Mouse (Mus musculus) hindbrain, embryonic 14.5 days (tissue): Measurements from ENCODE around the gene Olfr313. TPM values are rescaled to one million over a fixed set of nuclear protein-coding genes. Genes with fewer than 3 reads are reported as not detected.
A peak's percentile ranks its signal among the peaks of the same experiment; 100 is the strongest.
"Not testable (repeated sequence)": the region's sequence is repeated elsewhere in the genome, so short reads cannot be mapped to it uniquely, and the experiment has no call there.

Experiments used
- ATAC-seq: fragments of 200-750 bp; cut with Nextera tagmentation; 2 replicates; pipeline ENCODE4 v1.8.0; 2017; ENCODE audit warnings: moderate number of reproducible peaks, mild to moderate bottlenecking, moderate TSS enrichment, moderate library complexity; ENCODE audit not compliant: low FRiP score
- DNase-seq: peaks from one replicate; pipeline ENCODE4 v3.0.0-alpha.2; 2015; ENCODE audit warnings: low spot score
- H3K27ac ChIP-seq: fragments of 300-500 bp; sonication (generic); 2 replicates; pipeline ENCODE4 v1.5.1; 2014; ENCODE audit warnings: mild to moderate bottlenecking, moderate library complexity
- H3K27me3 ChIP-seq: fragments of 300-500 bp; sonication (generic); 2 replicates; pipeline ENCODE4 v1.6.1; 2014; ENCODE audit warnings: mild to moderate bottlenecking, low read length, mixed read lengths; ENCODE audit not compliant: control insufficient read depth, insufficient read depth
- H3K36me3 ChIP-seq: fragments of 300-500 bp; sonication (generic); replicated peaks from 2 replicates; pipeline ENCODE4 v1.6.1; 2014; ENCODE audit not compliant: control insufficient read depth, insufficient read depth
- H3K4me1 ChIP-seq: fragments of 300-500 bp; sonication (generic); replicated peaks from 2 replicates; pipeline ENCODE4 v1.6.1; 2014; ENCODE audit warnings: antibody characterized with exemption, low read length, mixed read lengths; ENCODE audit not compliant: control insufficient read depth, insufficient read depth
- H3K4me2 ChIP-seq: fragments of 300-500 bp; sonication (generic); replicated peaks from 2 replicates; pipeline ENCODE4 v1.6.1; 2014; ENCODE audit warnings: mild to moderate bottlenecking, moderate library complexity
- H3K4me3 ChIP-seq: fragments of 300-500 bp; sonication (generic); replicated peaks from 2 replicates; pipeline ENCODE4 v1.5.1; 2014; ENCODE audit warnings: mild to moderate bottlenecking, low read length
- H3K9ac ChIP-seq: fragments of 300-500 bp; sonication (generic); 2 replicates; pipeline ENCODE4 v1.6.1; 2014
- H3K9me3 ChIP-seq: fragments of 300-500 bp; sonication (generic); 2 replicates; pipeline ENCODE4 v1.6.1; 2016; ENCODE audit warnings: low read length; ENCODE audit not compliant: control insufficient read depth
- WGBS: fragments of 180-500 bp; shearing (Covaris S2); extraction: QIAGEN DNeasy Blood & Tissue Kit; methylation state at CpG from one replicate; pipeline ENCODE4 v1.1.7; 2014; 5-methylcytosine and 5-hydroxymethylcytosine counted together
- polyA plus RNA-seq: library from polyadenylated mRNA; unstranded; fragments of >200 nt; fragmentation: Nextera tagmentation; extraction: Ambion mirVana; gene quantifications from 2 replicates; pipeline ENCODE4 v1.2.1, GENCODE M21; 2014

The Olfr313 gene
- not detected in 2 replicates for polyA plus RNA-seq

DNA sequence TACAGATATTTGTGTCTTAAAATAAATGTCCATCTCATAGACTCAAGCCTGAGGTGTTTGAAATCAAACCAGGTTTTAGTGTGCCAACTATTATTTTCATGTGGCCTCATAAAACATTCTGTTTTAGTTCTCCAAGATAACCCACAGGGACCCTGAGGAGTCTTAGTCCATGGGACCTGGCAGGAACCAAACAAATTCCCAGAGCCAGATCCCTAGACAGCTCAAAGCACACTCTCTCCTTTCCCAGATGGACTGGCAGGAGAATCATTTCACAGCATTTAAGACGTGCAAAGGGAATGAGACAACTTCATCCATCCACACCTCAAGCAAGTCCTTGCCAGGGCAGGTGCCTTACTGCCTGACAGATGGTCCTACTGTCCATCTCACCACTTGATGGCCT, at the start of gene Olfr313:
TSS of gene Olfr313 (plus strand) at position 301 of the 400 bp plus-strand sequence.
- not testable (repeated sequence) for H3K4me3 ChIP-seq, ATAC-seq, H3K4me2 ChIP-seq, H3K36me3 ChIP-seq, H3K9me3 ChIP-seq, H3K27ac ChIP-seq, H3K27me3 ChIP-seq, H3K9ac ChIP-seq, DNase-seq, H3K4me1 ChIP-seq
- WGBS: 54% methylated on average over 1 of the region's 1 CpGs

DNA sequence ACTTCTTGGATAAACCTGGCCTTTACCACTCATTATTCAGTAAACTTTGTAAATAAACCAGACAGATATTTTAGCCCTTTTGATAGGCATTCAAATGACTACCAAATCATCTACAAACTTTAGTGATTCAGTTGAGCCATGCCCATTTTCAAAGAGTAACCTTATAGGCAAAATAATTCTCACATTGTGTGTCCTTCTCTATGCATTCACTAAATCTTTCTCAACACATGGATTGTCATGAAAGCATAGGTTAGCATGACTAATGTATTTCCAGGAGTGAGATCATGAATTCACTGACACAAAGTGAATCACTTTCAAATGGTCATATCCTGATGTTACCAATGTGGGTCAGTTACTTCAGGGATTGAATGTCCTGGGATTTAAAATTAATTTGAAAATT, 41.9 kb upstream of the Olfr313 start, which contains the start of gene Olfr315:
TSS of gene Olfr315 (plus strand) at position 301 of the 400 bp plus-strand sequence.
- no peak for ATAC-seq

DNA sequence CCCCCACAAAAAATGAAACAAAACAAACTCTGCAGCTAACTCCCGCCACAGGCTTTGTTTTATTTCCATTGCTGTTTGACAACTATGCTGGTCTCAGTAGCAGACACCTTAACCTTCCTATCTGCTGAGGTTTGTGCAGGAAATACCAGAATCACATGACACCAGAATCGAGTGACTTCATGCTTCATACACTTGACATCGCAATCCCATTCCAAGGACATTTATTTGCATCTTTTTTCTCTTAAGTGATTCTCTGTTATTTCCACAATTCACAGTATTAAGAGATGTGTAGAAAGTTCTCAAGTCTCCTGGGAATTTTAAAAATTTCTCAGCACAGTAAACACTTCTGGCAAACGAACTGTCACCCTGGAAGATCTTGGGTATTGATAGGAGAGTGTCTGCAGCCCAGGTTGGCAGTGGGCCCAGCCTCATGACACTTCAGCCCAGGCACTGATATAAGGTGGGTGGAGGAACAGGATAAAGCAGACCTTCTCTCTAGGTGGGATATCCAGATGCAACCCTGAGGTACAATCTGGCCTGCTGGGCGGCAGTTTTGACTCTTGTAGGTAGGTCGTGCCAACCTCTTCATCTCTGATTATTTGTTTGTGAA, 32.2 kb upstream of the Olfr313 start, which contains the start of gene Olfr314:
TSS of gene Olfr314 (plus strand) at position 473 of the 610 bp plus-strand sequence.
- H3K4me1 ChIP-seq: no peaks in the 10 kb centered on the region
- no peak for DNase-seq
- no peaks in the 10 kb centered on the region for H3K27me3 ChIP-seq
- no peaks in the 10 kb centered on the region for H3K9me3 ChIP-seq
- no peak within 1 kb of the TSS for H3K4me2 ChIP-seq
- H3K9ac ChIP-seq: no peak within 1 kb of the TSS
- no peaks in the 10 kb centered on the region for H3K36me3 ChIP-seq
- H3K27ac ChIP-seq: no peak within 1 kb of the TSS
- no peak for ATAC-seq
- 85% methylated on average over 6 of the region's 6 CpGs for WGBS
- H3K4me3 ChIP-seq: no peak within 1 kb of the TSS

More for the DNA sequence above, 41.9 kb upstream of the Olfr313 start, which contains the start of gene Olfr315:
- H3K36me3 ChIP-seq: no peaks in the 10 kb centered on the region
- H3K9ac ChIP-seq: no peak within 1 kb of the TSS
- no peaks in the 10 kb centered on the region for H3K4me1 ChIP-seq
- H3K9me3 ChIP-seq: no peaks in the 10 kb centered on the region
- H3K4me3 ChIP-seq: no peak within 1 kb of the TSS
- H3K27ac ChIP-seq: no peak within 1 kb of the TSS
- H3K4me2 ChIP-seq: no peak within 1 kb of the TSS
- H3K27me3 ChIP-seq: no peaks in the 10 kb centered on the region
- no peak for DNase-seq

DNA sequence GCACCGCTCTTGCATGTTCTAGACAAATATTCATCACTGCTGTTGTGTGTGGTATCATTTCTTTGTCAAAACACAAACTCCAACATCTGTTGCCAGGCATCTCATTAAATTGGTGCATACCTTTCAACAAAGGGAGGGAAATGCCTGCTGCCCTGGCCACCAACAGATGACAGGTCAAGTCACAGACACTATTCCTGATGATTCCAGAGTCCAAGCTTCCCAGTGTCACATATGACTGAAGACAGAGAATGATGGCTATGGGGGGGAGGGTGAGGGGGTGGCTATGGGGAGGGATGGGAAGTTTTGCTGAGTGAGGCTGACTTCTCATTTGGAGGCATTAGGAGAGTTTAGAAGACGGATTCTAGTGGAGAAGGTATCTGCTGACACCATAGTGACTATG, 30.6 kb upstream of the Olfr313 start:
- Histone ChIP-seq H3K36me3 (no peaks in the 10 kb centered on the region), H3K9me3 (no peaks in the 10 kb centered on the region), H3K4me3 (no peak overlapping the region), H3K9ac (no peak overlapping the region), H3K27ac (no peak overlapping the region), H3K4me2 (no peak overlapping the region), H3K27me3 (no peaks in the 10 kb centered on the region), H3K4me1 (0 out of 2 replicates have a peak, but pooled peaks cover 2% of the 10 kb centered on the region)
- ATAC-seq (no peak), DNase-seq (no peak)
- 83% methylated on average over 2 of the region's 2 CpGs for WGBS

DNA sequence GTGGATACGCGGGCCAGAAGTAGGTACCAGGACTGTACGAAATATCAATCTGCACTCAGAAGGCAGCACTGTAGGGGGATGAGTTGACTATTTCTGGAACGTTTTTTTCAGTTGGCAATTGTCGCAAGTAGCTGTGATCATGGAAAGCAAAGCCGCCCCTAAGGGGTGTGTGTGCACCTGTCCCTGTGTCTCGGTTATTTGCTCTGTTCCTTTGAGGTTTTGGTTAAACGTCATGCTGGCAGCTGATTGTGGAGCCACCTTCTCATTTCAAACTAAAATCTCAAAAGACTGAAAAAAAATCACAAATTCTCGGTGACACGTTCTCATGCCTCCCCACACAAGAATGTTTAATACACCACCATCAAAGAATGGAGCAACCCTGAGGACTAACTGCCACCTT, 27.1 kb upstream of the Olfr313 start:
- no peaks in the 10 kb centered on the region for H3K27me3 ChIP-seq
- no peak overlapping the region for H3K4me3 ChIP-seq
- ATAC-seq (no peak), DNase-seq (no peak)
- H3K9me3 ChIP-seq: no peaks in the 10 kb centered on the region
- H3K36me3 ChIP-seq: no peaks in the 10 kb centered on the region
- H3K4me1 ChIP-seq: peaks cover 8% of the 10 kb centered on the region; the same call in 1 of the 2 replicates
- no peak overlapping the region for H3K4me2 ChIP-seq
- H3K9ac ChIP-seq: no peak overlapping the region
- WGBS: 88% methylated on average over 10 of the region's 10 CpGs
- H3K27ac ChIP-seq: no peak overlapping the region

DNA sequence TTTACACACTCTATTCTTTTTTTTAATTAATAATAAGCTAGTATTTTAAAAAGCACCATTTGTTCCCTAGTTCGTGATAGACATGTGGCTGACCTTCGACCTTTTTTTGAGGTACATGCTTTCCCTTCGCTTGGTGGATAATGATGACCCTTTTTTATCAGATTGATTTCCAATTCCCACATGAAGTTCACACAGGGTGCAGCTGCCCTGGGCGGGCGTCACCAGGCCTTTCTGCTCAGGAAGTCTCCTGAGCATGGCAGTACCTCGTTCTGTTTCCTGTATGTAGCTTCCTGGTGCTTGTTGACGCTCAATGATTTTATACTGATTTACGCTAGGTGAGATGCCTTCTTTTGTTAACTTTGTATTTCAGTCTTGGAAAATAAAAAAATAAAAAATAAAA, 26.5 kb upstream of the Olfr313 start:
- ATAC-seq (no peak), DNase-seq (no peak)
- Histone ChIP-seq H3K4me3 (no peak overlapping the region), H3K9me3 (no peaks in the 10 kb centered on the region), H3K9ac (no peak overlapping the region), H3K4me1 (peaks cover 8% of the 10 kb centered on the region; the same call in 1 of the 2 replicates), H3K36me3 (no peaks in the 10 kb centered on the region), H3K27me3 (no peaks in the 10 kb centered on the region), H3K4me2 (no peak overlapping the region), H3K27ac (no peak overlapping the region)
- WGBS: 80% methylated on average over 8 of the region's 8 CpGs

DNA sequence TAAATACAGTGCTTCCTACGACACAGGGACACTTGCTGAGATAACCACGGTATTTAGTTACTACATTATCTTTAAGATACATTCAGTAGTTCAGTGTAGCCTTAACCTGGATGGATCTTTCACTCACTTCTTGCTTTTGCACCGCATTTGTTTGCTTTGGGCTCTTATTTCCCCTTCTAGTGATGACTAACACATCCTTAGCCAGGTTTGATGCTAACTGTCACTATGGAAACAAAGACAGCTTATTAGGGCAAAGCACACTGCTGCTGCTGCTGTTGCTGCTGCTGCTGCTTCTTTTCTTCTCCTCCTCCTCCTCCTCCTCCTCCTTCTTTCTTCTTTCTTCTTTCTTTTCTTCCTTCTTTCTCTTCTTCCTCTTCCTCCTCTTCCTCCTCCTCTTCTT, 25.3 kb upstream of the Olfr313 start:
- Histone ChIP-seq H3K9me3 (no peaks in the 10 kb centered on the region), H3K27ac (no peak overlapping the region), H3K4me3 (no peak overlapping the region), H3K4me1 (peaks cover 8% of the 10 kb centered on the region; the same call in 1 of the 2 replicates), H3K4me2 (no peak overlapping the region), H3K9ac (peak overlapping the region; percentile 45; the same call in 1 of the 2 replicates), H3K27me3 (no peaks in the 10 kb centered on the region), H3K36me3 (no peaks in the 10 kb centered on the region)
- DNase-seq: peak; percentile 38
- ATAC-seq: no peak
- 21% methylated on average over 3 of the region's 3 CpGs for WGBS

DNA sequence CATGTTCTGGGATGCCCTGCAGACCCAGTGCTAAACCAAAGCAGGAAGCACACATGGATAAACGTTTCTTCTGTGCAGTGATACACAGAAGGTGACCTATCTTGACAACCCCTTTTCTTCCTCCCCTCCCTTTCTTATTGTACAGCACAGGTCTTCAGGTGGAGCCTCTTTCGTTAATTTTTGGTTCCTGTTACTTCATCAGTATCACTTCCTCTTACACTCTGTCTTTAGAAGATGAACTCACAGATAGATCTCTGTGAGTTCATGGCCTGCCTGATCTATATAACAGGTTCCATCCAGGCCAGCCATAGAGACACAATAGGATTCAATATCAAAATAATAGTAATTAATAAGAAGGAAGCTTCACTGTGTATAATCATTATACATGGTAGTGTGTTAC, 24.7 kb upstream of the Olfr313 start:
- Histone ChIP-seq H3K9me3 (no peaks in the 10 kb centered on the region), H3K36me3 (no peaks in the 10 kb centered on the region), H3K27me3 (no peaks in the 10 kb centered on the region), H3K4me3 (no peak overlapping the region), H3K27ac (no peak overlapping the region), H3K4me1 (peaks cover 8% of the 10 kb centered on the region; the same call in 1 of the 2 replicates), H3K9ac (no peak overlapping the region), H3K4me2 (no peak overlapping the region)
- DNase-seq (no peak), ATAC-seq (no peak)
- 60% methylated on average over 2 of the region's 2 CpGs for WGBS

DNA sequence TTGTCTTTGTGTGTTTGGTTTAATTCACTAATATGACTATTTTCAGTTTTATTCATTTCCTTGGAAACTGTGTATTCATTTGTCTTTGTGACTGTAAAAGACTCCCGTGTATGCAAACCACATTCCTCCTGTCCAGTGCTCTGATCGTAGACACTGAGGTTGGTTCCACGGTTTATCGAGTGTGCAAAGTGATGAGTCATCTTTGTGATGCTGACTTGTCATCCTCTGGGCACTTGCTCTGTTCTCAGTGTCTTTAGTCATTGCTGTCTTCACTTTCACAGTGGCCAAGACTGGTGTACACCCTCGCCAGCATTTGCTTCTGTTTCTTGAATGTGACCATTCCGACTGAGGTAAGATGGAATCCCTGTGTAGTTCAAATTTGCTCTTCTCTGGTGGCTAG, 24.2 kb upstream of the Olfr313 start:
- Histone ChIP-seq H3K4me3 (no peak overlapping the region), H3K4me2 (no peak overlapping the region), H3K36me3 (no peaks in the 10 kb centered on the region), H3K27ac (no peak overlapping the region), H3K9me3 (no peaks in the 10 kb centered on the region), H3K9ac (no peak overlapping the region), H3K4me1 (peaks cover 8% of the 10 kb centered on the region; the same call in 1 of the 2 replicates), H3K27me3 (no peaks in the 10 kb centered on the region)
- no peak for ATAC-seq
- DNase-seq: no peak
- WGBS: 83% methylated on average over 6 of the region's 6 CpGs
